Mouse (Mus musculus): ENCODE data around the gene Mpc2. TPM values are rescaled to one million over a fixed set of nuclear protein-coding genes. Genes with fewer than 3 reads are reported as not detected.

Mpc2 gene
- polyA plus RNA-seq, 1 experiment from 2014 or later = 121 TPM

GRCm38 (mm10) chr1:165471490-165471889 lies 11.1 kb downstream of the Mpc2 start:
- H3K9ac ChIP-seq (replicated peaks; ENCODE audit: low read length) = no peak overlapping the region
- no peak overlapping the region for H3K27ac ChIP-seq (replicated peaks; ENCODE audit: low read depth, low read length)
- DNase-seq (ENCODE audit: low spot score) (no peak), ATAC-seq (replicated peaks; ENCODE audit: insufficient number of reproducible peaks, low FRiP score, low TSS enrichment, low read depth) (no peak)
- no peak overlapping the region for H3K4me3 ChIP-seq (ENCODE audit: low read depth, low read length)
- H3K27me3 ChIP-seq (ENCODE audit: control insufficient read depth, insufficient read depth, low read length) = no peaks in the 10 kb centered on the region
- no peaks in the 10 kb centered on the region for H3K4me1 ChIP-seq (ENCODE audit: control insufficient read depth, insufficient read depth, low read length)
- H3K36me3 ChIP-seq (replicated peaks; ENCODE audit: control insufficient read depth, insufficient read depth, low read depth, low read length) = no peaks in the 10 kb centered on the region
- no peak overlapping the region for H3K4me2 ChIP-seq (ENCODE audit: low read depth, low read length)
- WGBS = 95% methylated on average over 1 of the region's 1 CpGs
- no peaks in the 10 kb centered on the region for H3K9me3 ChIP-seq (replicated peaks; ENCODE audit: control insufficient read depth, low read length)

- H3K4me2 ChIP-seq (ENCODE audit: low read depth, low read length) = no peak within 1 kb of the TSS
- H3K36me3 ChIP-seq (replicated peaks; ENCODE audit: control insufficient read depth, insufficient read depth, low read depth, low read length) = no peaks in the 10 kb centered on the region
- no peaks in the 10 kb centered on the region for H3K9me3 ChIP-seq (replicated peaks; ENCODE audit: control insufficient read depth, low read length)
- no peaks in the 10 kb centered on the region for H3K4me1 ChIP-seq (ENCODE audit: control insufficient read depth, insufficient read depth, low read length)
- H3K27me3 ChIP-seq (ENCODE audit: control insufficient read depth, insufficient read depth, low read length) = no peaks in the 10 kb centered on the region
- H3K4me3 ChIP-seq (ENCODE audit: low read depth, low read length) = no peak within 1 kb of the TSS
- WGBS = 92% methylated on average over 8 of the region's 8 CpGs
- ATAC-seq (replicated peaks; ENCODE audit: insufficient number of reproducible peaks, low FRiP score, low TSS enrichment, low read depth) (no peak), DNase-seq (ENCODE audit: low spot score) (no peak)
- H3K27ac ChIP-seq (replicated peaks; ENCODE audit: low read depth, low read length) = no peak within 1 kb of the TSS
- H3K9ac ChIP-seq (replicated peaks; ENCODE audit: low read length) = no peak within 1 kb of the TSS
Observed at GRCm38 (mm10) chr1:165484688-165485233, 24.3 kb downstream of the Mpc2 start, which contains the start of gene Adcy10. Adcy10 (plus strand) TSS chr1:165485183.

GRCm38 (mm10) chr1:165486108-165486507 lies 25.7 kb downstream of the Mpc2 start:
- no peaks in the 10 kb centered on the region for H3K4me1 ChIP-seq (ENCODE audit: control insufficient read depth, insufficient read depth, low read length)
- no peak overlapping the region for H3K27ac ChIP-seq (replicated peaks; ENCODE audit: low read depth, low read length)
- WGBS = 89% methylated on average over 2 of the region's 2 CpGs
- ATAC-seq (replicated peaks; ENCODE audit: insufficient number of reproducible peaks, low FRiP score, low TSS enrichment, low read depth) (no peak), DNase-seq (ENCODE audit: low spot score) (no peak)
- H3K9me3 ChIP-seq (replicated peaks; ENCODE audit: control insufficient read depth, low read length) = no peaks in the 10 kb centered on the region
- H3K36me3 ChIP-seq (replicated peaks; ENCODE audit: control insufficient read depth, insufficient read depth, low read depth, low read length) = no peaks in the 10 kb centered on the region
- no peak overlapping the region for H3K9ac ChIP-seq (replicated peaks; ENCODE audit: low read length)
- H3K27me3 ChIP-seq (ENCODE audit: control insufficient read depth, insufficient read depth, low read length) = no peaks in the 10 kb centered on the region
- H3K4me3 ChIP-seq (ENCODE audit: low read depth, low read length) = no peak overlapping the region
- H3K4me2 ChIP-seq (ENCODE audit: low read depth, low read length) = no peak overlapping the region

- ATAC-seq (replicated peaks; ENCODE audit: insufficient number of reproducible peaks, low FRiP score, low TSS enrichment, low read depth) = no peak
- WGBS = 89% methylated on average over 4 of the region's 4 CpGs
- H3K9ac ChIP-seq (replicated peaks; ENCODE audit: low read length) = no peak overlapping the region
Observed at GRCm38 (mm10) chr1:165489197-165489596, 28.8 kb downstream of the Mpc2 start.

GRCm38 (mm10) chr1:165498856-165499255 lies 38.4 kb downstream of the Mpc2 start:
- WGBS = 51% methylated on average over 3 of the region's 3 CpGs
- DNase-seq (ENCODE audit: low spot score) (peak; percentile 43), ATAC-seq (replicated peaks; ENCODE audit: insufficient number of reproducible peaks, low FRiP score, low TSS enrichment, low read depth) (no peak)
- H3K36me3 ChIP-seq (replicated peaks; ENCODE audit: control insufficient read depth, insufficient read depth, low read depth, low read length) = no peaks in the 10 kb centered on the region
- no peak overlapping the region for H3K4me3 ChIP-seq (ENCODE audit: low read depth, low read length)
- no peak overlapping the region for H3K9ac ChIP-seq (replicated peaks; ENCODE audit: low read length)
- H3K27me3 ChIP-seq (ENCODE audit: control insufficient read depth, insufficient read depth, low read length) = no peaks in the 10 kb centered on the region
- H3K9me3 ChIP-seq (replicated peaks; ENCODE audit: control insufficient read depth, low read length) = no peaks in the 10 kb centered on the region
- no peak overlapping the region for H3K4me2 ChIP-seq (ENCODE audit: low read depth, low read length)
- no peak overlapping the region for H3K27ac ChIP-seq (replicated peaks; ENCODE audit: low read depth, low read length)
- no peaks in the 10 kb centered on the region; the same call in 1 of the 2 replicates for H3K4me1 ChIP-seq (ENCODE audit: control insufficient read depth, insufficient read depth, low read length)

More at GRCm38 (mm10) chr1:165489197-165489596, 28.8 kb downstream of the Mpc2 start:
- Histone ChIP-seq H3K36me3 (replicated peaks; ENCODE audit: control insufficient read depth, insufficient read depth, low read depth, low read length) (no peaks in the 10 kb centered on the region), H3K27ac (replicated peaks; ENCODE audit: low read depth, low read length) (no peak overlapping the region), H3K9me3 (replicated peaks; ENCODE audit: control insufficient read depth, low read length) (no peaks in the 10 kb centered on the region), H3K4me3 (ENCODE audit: low read depth, low read length) (no peak overlapping the region), H3K4me2 (ENCODE audit: low read depth, low read length) (no peak overlapping the region), H3K4me1 (ENCODE audit: control insufficient read depth, insufficient read depth, low read length) (no peaks in the 10 kb centered on the region), H3K27me3 (ENCODE audit: control insufficient read depth, insufficient read depth, low read length) (no peaks in the 10 kb centered on the region)
- no peak for DNase-seq (ENCODE audit: low spot score)

- ATAC-seq (replicated peaks; ENCODE audit: insufficient number of reproducible peaks, low FRiP score, low TSS enrichment, low read depth) = no peak
- Histone ChIP-seq H3K4me3 (ENCODE audit: low read depth, low read length) (no peak overlapping the region), H3K4me2 (ENCODE audit: low read depth, low read length) (no peak overlapping the region), H3K9me3 (replicated peaks; ENCODE audit: control insufficient read depth, low read length) (no peaks in the 10 kb centered on the region), H3K9ac (replicated peaks; ENCODE audit: low read length) (no peak overlapping the region), H3K27me3 (ENCODE audit: control insufficient read depth, insufficient read depth, low read length) (no peaks in the 10 kb centered on the region), H3K36me3 (replicated peaks; ENCODE audit: control insufficient read depth, insufficient read depth, low read depth, low read length) (no peaks in the 10 kb centered on the region), H3K27ac (replicated peaks; ENCODE audit: low read depth, low read length) (no peak overlapping the region), H3K4me1 (ENCODE audit: control insufficient read depth, insufficient read depth, low read length) (no peaks in the 10 kb centered on the region; the same call in 1 of the 2 replicates)
- DNase-seq (ENCODE audit: low spot score) = peak; percentile 44
- 33% methylated on average over 10 of the region's 10 CpGs for WGBS
Observed at GRCm38 (mm10) chr1:165503307-165504024, 43.0 kb downstream of the Mpc2 start.

GRCm38 (mm10) chr1:165506303-165506702 lies 45.9 kb downstream of the Mpc2 start:
- H3K4me3 ChIP-seq (ENCODE audit: low read depth, low read length) = no peak overlapping the region
- no peaks in the 10 kb centered on the region for H3K27me3 ChIP-seq (ENCODE audit: control insufficient read depth, insufficient read depth, low read length)
- WGBS = 89% methylated on average over 6 of the region's 6 CpGs
- H3K36me3 ChIP-seq (replicated peaks; ENCODE audit: control insufficient read depth, insufficient read depth, low read depth, low read length) = no peaks in the 10 kb centered on the region
- DNase-seq (ENCODE audit: low spot score) (no peak), ATAC-seq (replicated peaks; ENCODE audit: insufficient number of reproducible peaks, low FRiP score, low TSS enrichment, low read depth) (no peak)
- H3K9ac ChIP-seq (replicated peaks; ENCODE audit: low read length) = no peak overlapping the region
- no peak overlapping the region for H3K4me2 ChIP-seq (ENCODE audit: low read depth, low read length)
- H3K27ac ChIP-seq (replicated peaks; ENCODE audit: low read depth, low read length) = no peak overlapping the region
- no peaks in the 10 kb centered on the region for H3K9me3 ChIP-seq (replicated peaks; ENCODE audit: control insufficient read depth, low read length)
- H3K4me1 ChIP-seq (ENCODE audit: control insufficient read depth, insufficient read depth, low read length) = no peaks in the 10 kb centered on the region; the same call in 1 of the 2 replicates

GRCm38 (mm10) chr1:165510161-165510560 lies 49.7 kb downstream of the Mpc2 start:
- WGBS = 84% methylated on average over 6 of the region's 6 CpGs
- Histone ChIP-seq H3K9ac (replicated peaks; ENCODE audit: low read length) (no peak overlapping the region), H3K36me3 (replicated peaks; ENCODE audit: control insufficient read depth, insufficient read depth, low read depth, low read length) (no peaks in the 10 kb centered on the region), H3K4me3 (ENCODE audit: low read depth, low read length) (no peak overlapping the region), H3K27me3 (ENCODE audit: control insufficient read depth, insufficient read depth, low read length) (no peaks in the 10 kb centered on the region), H3K27ac (replicated peaks; ENCODE audit: low read depth, low read length) (no peak overlapping the region), H3K4me2 (ENCODE audit: low read depth, low read length) (no peak overlapping the region), H3K4me1 (ENCODE audit: control insufficient read depth, insufficient read depth, low read length) (no peaks in the 10 kb centered on the region), H3K9me3 (replicated peaks; ENCODE audit: control insufficient read depth, low read length) (no peaks in the 10 kb centered on the region)
- ATAC-seq (replicated peaks; ENCODE audit: insufficient number of reproducible peaks, low FRiP score, low TSS enrichment, low read depth) (no peak), DNase-seq (ENCODE audit: low spot score) (no peak)
